9 mouse cellular contexts compared by ENCODE assay signal in the genomic region with DNA sequence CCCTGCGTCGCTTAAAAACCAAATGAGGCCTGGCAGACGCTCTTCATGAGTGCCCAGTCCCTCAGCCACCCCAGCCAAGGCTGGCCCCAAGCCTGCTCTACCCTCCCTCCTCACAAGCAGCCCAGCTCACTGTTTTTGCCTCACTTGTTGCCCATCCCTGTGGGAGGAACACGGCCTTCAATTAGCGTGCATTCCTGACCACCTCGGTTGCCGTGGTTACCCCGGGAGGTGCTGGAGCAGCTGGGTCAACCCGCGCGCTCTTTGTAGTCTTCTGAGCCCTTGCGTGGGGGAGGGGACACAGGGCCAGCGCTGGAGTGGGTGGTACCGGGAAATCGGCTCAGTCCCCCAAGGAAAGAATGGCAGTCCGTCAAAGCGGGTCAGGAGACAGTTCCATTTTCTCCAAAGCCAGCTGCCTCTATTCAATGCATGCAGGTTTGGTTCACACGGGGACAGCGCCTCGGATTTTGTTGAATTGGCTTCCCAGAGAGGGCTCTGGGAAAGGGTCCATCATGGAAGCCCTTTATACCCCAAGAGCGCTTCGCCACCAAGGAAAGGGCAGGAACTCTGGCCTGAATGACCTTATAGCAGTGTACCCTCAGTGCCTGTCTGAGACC. TPM values are rescaled to one million over a fixed set of nuclear protein-coding genes. Genes with fewer than 3 reads are reported as not detected.
A peak's percentile ranks its signal among the peaks of the same experiment; 100 is the strongest.
DNase-seq lines count a peak whose midpoint lies in the region; ATAC-seq and TF ChIP-seq lines count a peak whose summit lies in the region.
"Had no signal": no experiment of that assay in that cellular context is flagged by ENCODE, and none has a peak within 500 bp of the region (broad histone marks: within the 10 kb centered on the region; RNA-seq: fewer than 3 reads in every experiment).

No protein-coding gene starts in this region.

- no peak overlapping the region for H3K4me3 ChIP-seq in lung, embryonic 14.5 days (ENCODE audit: low read depth, low read length)
- H3K4me3 ChIP-seq in lung, adult 2 months (replicated peaks; ENCODE audit: extremely low read depth, low read depth, low read length): no peak overlapping the region
- H3K4me3 ChIP-seq in embryonic facial prominence, embryonic 14.5 days (ENCODE audit: low read depth, low read length): peak overlapping the region; percentile 15
- H3K4me3 ChIP-seq in midbrain, embryonic 16.5 days (ENCODE audit: low read depth, low read length): no peak overlapping the region
- peak overlapping the region; percentile 38 for H3K4me3 ChIP-seq in testis, adult 2 months (ENCODE audit: control insufficient read depth, low read depth, low read length)

- 7% methylated on average over 22 of the region's 22 CpGs for WGBS in lung, embryonic 14.5 days
- 17% methylated on average over 22 of the region's 22 CpGs for WGBS in lung, adult 2 months
- 10% methylated on average over 21 of the region's 22 CpGs for WGBS in embryonic facial prominence, embryonic 14.5 days
- WGBS in midbrain, embryonic 16.5 days: 2% methylated on average over 22 of the region's 22 CpGs

- peaks cover 8% of the 10 kb centered on the region for H3K4me1 ChIP-seq in lung, embryonic 14.5 days (ENCODE audit: insufficient read depth)
- H3K4me1 ChIP-seq in lung, adult 2 months (ENCODE audit: control insufficient read depth, insufficient read depth, low read length): peaks cover 3% of the 10 kb centered on the region; the same call in 1 of the 2 replicates
- H3K4me1 ChIP-seq in embryonic facial prominence, embryonic 14.5 days (ENCODE audit: control insufficient read depth, insufficient read depth, low read length): peaks cover 21% of the 10 kb centered on the region
- peaks cover 82% of the 10 kb centered on the region for H3K4me1 ChIP-seq in midbrain, embryonic 16.5 days (ENCODE audit: control insufficient read depth, insufficient read depth, low read length)
- H3K4me1 ChIP-seq in testis, adult 2 months (ENCODE audit: control insufficient read depth, insufficient read depth, low read length): peaks cover 18% of the 10 kb centered on the region

- H3K27me3 ChIP-seq in lung, embryonic 14.5 days (ENCODE audit: insufficient read depth, low read length): no peaks in the 10 kb centered on the region
- H3K27me3 ChIP-seq in embryonic facial prominence, embryonic 14.5 days (replicated peaks; ENCODE audit: control insufficient read depth, insufficient read depth, low read length): no peaks in the 10 kb centered on the region
- H3K27me3 ChIP-seq in midbrain, embryonic 16.5 days (ENCODE audit: control insufficient read depth, insufficient read depth, low read depth, low read length): no peaks in the 10 kb centered on the region
- no peaks in the 10 kb centered on the region for H3K27me3 ChIP-seq in testis, adult 2 months (ENCODE audit: control insufficient read depth, insufficient read depth, low read length)

- no peak overlapping the region for H3K9ac ChIP-seq in lung, embryonic 14.5 days
- no peak overlapping the region for H3K9ac ChIP-seq in embryonic facial prominence, embryonic 14.5 days (ENCODE audit: low read depth, low read length)
- H3K9ac ChIP-seq in midbrain, embryonic 16.5 days (ENCODE audit: low read depth, low read length): peak overlapping the region; percentile 15; the same call in 1 of the 2 replicates

- no peak for TF ChIP-seq POLR2A in lung, adult 2 months (IDR thresholded peaks at IDR 0.05; ENCODE audit: borderline replicate concordance, extremely low read depth, low read depth, low read length)
- no peak for TF ChIP-seq POLR2A in testis, adult 2 months (IDR thresholded peaks at IDR 0.05; ENCODE audit: control insufficient read depth, low read depth, low read length)

- no peaks in the 10 kb centered on the region for H3K9me3 ChIP-seq in lung, embryonic 14.5 days (ENCODE audit: low read depth, low read length)
- no peaks in the 10 kb centered on the region for H3K9me3 ChIP-seq in embryonic facial prominence, embryonic 14.5 days (ENCODE audit: control insufficient read depth, low read length)
- H3K9me3 ChIP-seq in midbrain, embryonic 16.5 days (replicated peaks; ENCODE audit: control insufficient read depth, low read length, poor library complexity, severe bottlenecking): no peaks in the 10 kb centered on the region

- H3K27ac ChIP-seq in lung, embryonic 14.5 days (ENCODE audit: low read depth): no peak overlapping the region
- no peak overlapping the region for H3K27ac ChIP-seq in embryonic facial prominence, embryonic 14.5 days (replicated peaks; ENCODE audit: low read depth, low read length)
- peak overlapping the region; percentile 68 for H3K27ac ChIP-seq in midbrain, embryonic 16.5 days (ENCODE audit: low read length)
- H3K27ac ChIP-seq in testis, adult 2 months (ENCODE audit: control insufficient read depth, insufficient read depth, low read depth, low read length): no peak overlapping the region; the same call in 1 of the 2 replicates

- peak; percentile 77 for DNase-seq in lung, embryonic 14.5 days
- DNase-seq in lung, adult 2 months: no peak
- peak; percentile 93 for DNase-seq in embryonic facial prominence, embryonic 14.5 days (ENCODE audit: low spot score)
- peak; percentile 61 for DNase-seq in hindlimb bud, embryonic 11.5 days (ENCODE audit: extremely low spot score, low read depth, low spot score)
- DNase-seq in left cerebral cortex, postnatal 14 days (ENCODE audit: low spot score in 2 of 2): peak; percentile 70 to 79
- no peak for DNase-seq in urinary bladder, adult 2 months (ENCODE audit: low spot score)

- H3K36me3 ChIP-seq in lung, embryonic 14.5 days (ENCODE audit: insufficient read depth): no peaks in the 10 kb centered on the region
- H3K36me3 ChIP-seq in embryonic facial prominence, embryonic 14.5 days (ENCODE audit: control insufficient read depth, insufficient read depth, low read length): no peaks in the 10 kb centered on the region
- H3K36me3 ChIP-seq in midbrain, embryonic 16.5 days (ENCODE audit: control insufficient read depth, insufficient read depth, low read length): no peaks in the 10 kb centered on the region
- no peaks in the 10 kb centered on the region for H3K36me3 ChIP-seq in testis, adult 2 months (ENCODE audit: control insufficient read depth, insufficient read depth, low read length)

- intact Hi-C loops in left cerebral cortex, postnatal 14 days (cut with DNase I): no loop called here

- H3K4me2 ChIP-seq in lung, embryonic 14.5 days: peak overlapping the region; percentile 55
- peak overlapping the region; percentile 51 for H3K4me2 ChIP-seq in embryonic facial prominence, embryonic 14.5 days (ENCODE audit: low read depth, low read length)
- H3K4me2 ChIP-seq in midbrain, embryonic 16.5 days (ENCODE audit: low read length): peak overlapping the region; percentile 46

- TF ChIP-seq CTCF in lung, embryonic 14.5 days (IDR thresholded peaks at IDR 0.05; ENCODE audit: low read depth): no peak
- TF ChIP-seq CTCF in lung, adult 2 months (IDR thresholded peaks at IDR 0.05; ENCODE audit: insufficient read depth, low read length): no peak
- no peak for TF ChIP-seq CTCF in testis, adult 2 months (IDR thresholded peaks at IDR 0.05; ENCODE audit: control insufficient read depth, insufficient read depth, insufficient replicate concordance, low read depth, low read length)

- ATAC-seq in lung, embryonic 14.5 days (ENCODE audit: insufficient read depth): peak; percentile 92
- peak; percentile 92 for ATAC-seq in embryonic facial prominence, embryonic 14.5 days (ENCODE audit: low read depth)
- peak; percentile 79 for ATAC-seq in midbrain, embryonic 16.5 days

RNA-seq across cellular contexts. Expression of a gene that starts 28.8 kb away (rescaled TPM):
- 1.0 and 1.3 TPM in 2 replicates for polyA plus RNA-seq in lung, embryonic 14.5 days (2014; fragmentation: Nextera tagmentation; extraction: Ambion mirVana)
- polyA plus RNA-seq in lung, adult 2 months (2012; rRNA removed): 1.1 and 2.3 TPM in 2 replicates
- polyA plus RNA-seq in embryonic facial prominence, embryonic 14.5 days (2014; fragmentation: Nextera tagmentation; extraction: Ambion mirVana): 1.4 and 1.8 TPM in 2 replicates
- 100 to 1,000 TPM; 146 to 166 TPM for total RNA-seq in left cerebral cortex, postnatal 14 days (2021)
- polyA plus RNA-seq in midbrain, embryonic 16.5 days (2015; fragmentation: Nextera tagmentation; extraction: Ambion mirVana): 4.0 and 4.5 TPM in 2 replicates
- polyA plus RNA-seq in testis, adult 2 months (2012; rRNA removed): 0.15 and 0.35 TPM in 2 replicates
- 2.7 and 3.4 TPM in 2 replicates for polyA plus RNA-seq in urinary bladder, adult 2 months (2012; rRNA removed)

RNA-seq across cellular contexts. Expression of a gene that starts 44.2 kb away (rescaled TPM):
- not detected in 2 replicates for polyA plus RNA-seq in lung, embryonic 14.5 days (2014; fragmentation: Nextera tagmentation; extraction: Ambion mirVana)
- not detected in 2 replicates for polyA plus RNA-seq in lung, adult 2 months (2012; rRNA removed)
- 0.11 and 0.26 TPM in 2 replicates for polyA plus RNA-seq in embryonic facial prominence, embryonic 14.5 days (2014; fragmentation: Nextera tagmentation; extraction: Ambion mirVana)
- not detected for total RNA-seq in left cerebral cortex, postnatal 14 days (2021)
- 0.14 TPM in 1 of 2 replicates, not detected in the other for polyA plus RNA-seq in midbrain, embryonic 16.5 days (2015; fragmentation: Nextera tagmentation; extraction: Ambion mirVana)
- polyA plus RNA-seq in testis, adult 2 months (2012; rRNA removed): 669 and 776 TPM in 2 replicates
- not detected in 2 replicates for polyA plus RNA-seq in urinary bladder, adult 2 months (2012; rRNA removed)
- total RNA-seq: left cerebral cortex, adult 8-10 months had no signal

Comparison
In these comparisons a context has a peak if more than half of its experiments do, and no peak if none do; other contexts are left out.
1. DNase-seq: peak in lung, embryonic 14.5 days (single experiment), embryonic facial prominence, embryonic 14.5 days (single experiment), hindlimb bud, embryonic 11.5 days (single experiment) and left cerebral cortex, postnatal 14 days (2 of 2); none in lung, adult 2 months (single experiment) and urinary bladder, adult 2 months (single experiment).
2. H3K4me3 ChIP-seq: peak in embryonic facial prominence, embryonic 14.5 days (single experiment) and testis, adult 2 months (single experiment); none in lung, embryonic 14.5 days (single experiment), lung, adult 2 months (single experiment) and midbrain, embryonic 16.5 days (single experiment).
3. RNA of a gene that starts 44.2 kb away (polyA plus RNA-seq): 669 to 776 TPM in testis, adult 2 months; 0.11 to 0.26 TPM in embryonic facial prominence, embryonic 14.5 days, 0.14 TPM in midbrain, embryonic 16.5 days, not detected in lung, embryonic 14.5 days, not detected in lung, adult 2 months and not detected in urinary bladder, adult 2 months; every median in the first group is over 100 times any median in the second.
4. Peak in every context shown above with its lines, with median percentiles within 50 percentile points of each other: ATAC-seq and H3K4me2 ChIP-seq.